Mouse (Mus musculus) thymus, postnatal 25 days (tissue): ENCODE data around the gene Sspn.

Experiments used
- DNase-seq: peaks from one replicate; pipeline ENCODE4 v3.0.0; 2022

Sspn gene

GRCm38 (mm10) chr6:145977771-145978450 is 46.5 kb downstream of the Sspn start:
- DNase-seq, result no peak

GRCm38 (mm10) chr6:145981074-145981473 is 49.6 kb downstream of the Sspn start:
- no peak for DNase-seq

- DNase-seq, result no peak
These were observed 50.9 kb downstream of the Sspn start for GRCm38 (mm10) chr6:145982335-145982734.

- no peak for DNase-seq
These were observed 59.1 kb downstream of the Sspn start for GRCm38 (mm10) chr6:145990578-145990977.

GRCm38 (mm10) chr6:145992526-145992925 is 61.1 kb downstream of the Sspn start:
- no peak for DNase-seq

GRCm38 (mm10) chr6:145992985-145993384 is 61.5 kb downstream of the Sspn start:
- DNase-seq, result no peak

- DNase-seq, result no peak
These were observed 67.0 kb downstream of the Sspn start for GRCm38 (mm10) chr6:145998314-145999007.

GRCm38 (mm10) chr6:146000767-146001166 is 69.3 kb downstream of the Sspn start:
- DNase-seq, result no peak

- DNase-seq, result no peak
These were observed 70.2 kb downstream of the Sspn start for GRCm38 (mm10) chr6:146001396-146002191.

- DNase-seq, result no peak
These were observed 72.7 kb downstream of the Sspn start for GRCm38 (mm10) chr6:146004174-146004601.

- no peak for DNase-seq
These were observed 73.9 kb downstream of the Sspn start for GRCm38 (mm10) chr6:146005129-146005886.

GRCm38 (mm10) chr6:146005935-146006564 is 74.6 kb downstream of the Sspn start:
- DNase-seq, result no peak

GRCm38 (mm10) chr6:146006753-146007152 is 75.3 kb downstream of the Sspn start:
- DNase-seq, result no peak

- no peak for DNase-seq
These were observed 77.1 kb downstream of the Sspn start for GRCm38 (mm10) chr6:146008450-146008981.

GRCm38 (mm10) chr6:146009163-146009915 is 77.9 kb downstream of the Sspn start:
- DNase-seq, result no peak

- no peak for DNase-seq
These were observed 78.8 kb downstream of the Sspn start for GRCm38 (mm10) chr6:146010093-146010764.

- DNase-seq, result no peak
These were observed 82.9 kb downstream of the Sspn start for GRCm38 (mm10) chr6:146014312-146014711.
